Comparison of ENCODE assay signal across 7 mouse cellular contexts in the genomic region with DNA sequence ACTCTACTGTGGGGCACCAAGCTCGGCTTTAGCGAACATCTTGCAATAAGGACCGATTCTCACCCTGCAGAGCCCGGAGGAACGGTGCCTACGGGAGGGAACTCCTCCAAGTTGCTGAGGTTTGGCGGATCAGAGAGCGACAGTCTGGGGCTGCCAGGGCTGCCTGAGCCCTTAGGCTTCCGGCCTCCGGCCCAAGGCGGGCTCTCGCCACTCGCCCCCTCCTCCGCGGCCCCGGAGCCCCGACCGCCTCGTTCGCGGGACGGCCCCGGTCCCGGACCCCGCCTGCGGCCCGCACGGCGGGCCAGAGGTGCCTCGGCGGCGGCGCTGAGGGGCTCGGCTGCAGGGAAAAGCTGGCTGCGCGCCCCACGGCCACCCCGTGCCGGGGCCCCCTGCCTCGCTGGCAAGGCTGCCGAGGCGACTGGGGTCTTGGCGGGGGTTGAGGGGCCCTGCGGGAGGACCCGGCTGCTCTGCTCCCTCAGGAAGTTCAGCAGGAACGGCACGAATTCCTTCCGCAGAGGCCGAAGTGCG.
A peak's percentile ranks its signal among the peaks of the same experiment; 100 is the strongest.
DNase-seq lines count a peak whose midpoint lies in the region; ATAC-seq and TF ChIP-seq lines count a peak whose summit lies in the region.

No protein-coding gene starts in this region.

- peak overlapping the region; percentile 90 for H3K9ac ChIP-seq in lung, embryonic 14.5 days
- peak overlapping the region; percentile 95 for H3K9ac ChIP-seq in intestine, embryonic 15.5 days
- peak overlapping the region; percentile 86 for H3K9ac ChIP-seq in midbrain, embryonic 11.5 days (ENCODE audit: low read length)

- peaks cover 17% of the 10 kb centered on the region for H3K4me1 ChIP-seq in lung, embryonic 14.5 days (ENCODE audit: insufficient read depth)
- peaks cover 11% of the 10 kb centered on the region; the same call in 1 of the 2 replicates for H3K4me1 ChIP-seq in intestine, embryonic 15.5 days (replicated peaks)
- H3K4me1 ChIP-seq in midbrain, embryonic 11.5 days (ENCODE audit: control insufficient read depth, insufficient read depth, low read length): peaks cover 21% of the 10 kb centered on the region

- WGBS in lung, embryonic 14.5 days: under 1% methylated on average over 48 of the region's 50 CpGs
- WGBS in intestine, embryonic 15.5 days: under 1% methylated on average over 50 of the region's 50 CpGs
- under 1% methylated on average over 50 of the region's 50 CpGs for WGBS in midbrain, embryonic 11.5 days

- H3K27me3 ChIP-seq in lung, embryonic 14.5 days (ENCODE audit: insufficient read depth, low read length): no peaks in the 10 kb centered on the region
- H3K27me3 ChIP-seq in intestine, embryonic 15.5 days (replicated peaks): no peaks in the 10 kb centered on the region
- no peaks in the 10 kb centered on the region for H3K27me3 ChIP-seq in midbrain, embryonic 11.5 days (ENCODE audit: control insufficient read depth, insufficient read depth, low read length)

- peaks cover 34% of the 10 kb centered on the region for H3K36me3 ChIP-seq in lung, embryonic 14.5 days (ENCODE audit: insufficient read depth)
- H3K36me3 ChIP-seq in intestine, embryonic 15.5 days: peaks cover 11% of the 10 kb centered on the region
- peaks cover 20% of the 10 kb centered on the region for H3K36me3 ChIP-seq in midbrain, embryonic 11.5 days (ENCODE audit: control insufficient read depth, insufficient read depth, low read length)

- DNase-seq in lung, embryonic 14.5 days: peak; percentile 42
- no peak for DNase-seq in lung, postnatal 10 days
- peak; percentile 91 for DNase-seq in midbrain, embryonic 11.5 days (ENCODE audit: low spot score, missing footprints)
- DNase-seq in thymus, postnatal 10 days (ENCODE audit: low spot score in 2 of 2): peak; percentile 35 to 38

- peak overlapping the region; percentile 90 for H3K4me3 ChIP-seq in lung, embryonic 14.5 days (ENCODE audit: low read depth, low read length)
- peak overlapping the region; percentile 93 for H3K4me3 ChIP-seq in intestine, embryonic 15.5 days (replicated peaks)
- H3K4me3 ChIP-seq in midbrain, embryonic 11.5 days (ENCODE audit: low read depth, low read length): peak overlapping the region; percentile 91

- ATAC-seq in lung, embryonic 14.5 days (ENCODE audit: insufficient read depth): no peak; the same call in none of the 2 replicates
- ATAC-seq in activated CD4-positive, CD25-positive, alpha-beta regulatory T cell, adult 4 months: peak; percentile 16
- peak; percentile 21 for ATAC-seq in erythroblast, adult 5-6 weeks (replicated peaks; ENCODE audit: low FRiP score, poor library complexity, severe bottlenecking)
- ATAC-seq in intestine, embryonic 15.5 days: peak; percentile 55
- peak; percentile 43 for ATAC-seq in midbrain, embryonic 11.5 days (ENCODE audit: low FRiP score)

- TF ChIP-seq CTCF in lung, embryonic 14.5 days (IDR thresholded peaks at IDR 0.05; ENCODE audit: low read depth): no peak

- H3K4me2 ChIP-seq in lung, embryonic 14.5 days: peak overlapping the region; percentile 98
- H3K4me2 ChIP-seq in intestine, embryonic 15.5 days (replicated peaks): peak overlapping the region; percentile 94
- H3K4me2 ChIP-seq in midbrain, embryonic 11.5 days: peak overlapping the region; percentile 96

- H3K9me3 ChIP-seq in lung, embryonic 14.5 days (ENCODE audit: low read depth, low read length): no peaks in the 10 kb centered on the region
- no peaks in the 10 kb centered on the region for H3K9me3 ChIP-seq in intestine, embryonic 15.5 days
- H3K9me3 ChIP-seq in midbrain, embryonic 11.5 days (ENCODE audit: control insufficient read depth, low read length): no peaks in the 10 kb centered on the region

- H3K27ac ChIP-seq in lung, embryonic 14.5 days (ENCODE audit: low read depth): peak overlapping the region; percentile 94
- H3K27ac ChIP-seq in intestine, embryonic 15.5 days: peak overlapping the region; percentile 96
- peak overlapping the region; percentile 82 for H3K27ac ChIP-seq in midbrain, embryonic 11.5 days (ENCODE audit: low read depth, low read length)
